ENCODE assay signal across 8 mouse cellular contexts in genomic region chr8:70720739-70721138, GRCm38 (mm10). TPM values are rescaled to one million over a fixed set of nuclear protein-coding genes. Genes with fewer than 3 reads are reported as not detected.
A peak's percentile ranks its signal among the peaks of the same experiment; 100 is the strongest.
DNase-seq lines count a peak whose midpoint lies in the region; ATAC-seq and TF ChIP-seq lines count a peak whose summit lies in the region.

No protein-coding gene starts in this region.

- peak; percentile 98 for TF ChIP-seq CTCF in liver, postnatal 0 days (IDR thresholded peaks at IDR 0.05; ENCODE audit: low read depth)

- H3K36me3 ChIP-seq in liver, postnatal 0 days (replicated peaks; ENCODE audit: insufficient read depth, low read length): no peaks in the 10 kb centered on the region

- no peaks in the 10 kb centered on the region for H3K27me3 ChIP-seq in liver, postnatal 0 days (ENCODE audit: insufficient read depth, low read length)

- no peak overlapping the region for H3K4me3 ChIP-seq in liver, postnatal 0 days (ENCODE audit: low read depth, low read length)

- peaks cover 12% of the 10 kb centered on the region; the same call in 1 of the 2 replicates for H3K4me1 ChIP-seq in liver, postnatal 0 days (ENCODE audit: insufficient read depth)

- no peak for TF ChIP-seq EP300 in liver, postnatal 0 days (IDR thresholded peaks at IDR 0.05; ENCODE audit: low read depth)

- no peak overlapping the region for H3K9ac ChIP-seq in liver, postnatal 0 days (replicated peaks)

- no peak overlapping the region for H3K27ac ChIP-seq in liver, postnatal 0 days (ENCODE audit: low read depth)

- H3K4me2 ChIP-seq in liver, postnatal 0 days (ENCODE audit: low read depth, low read length): no peak overlapping the region

- H3K9me3 ChIP-seq in liver, postnatal 0 days (ENCODE audit: low read length): no peaks in the 10 kb centered on the region

- DNase-seq in urinary bladder, adult 18-20 months (ENCODE audit: low spot score in 2 of 2): peak; percentile 56 to 76
- no peak for DNase-seq in urinary bladder, postnatal 10 days (ENCODE audit: low spot score)
- peak; percentile 86 for DNase-seq in cerebellum, adult 9-10 months
- peak; percentile 89 for DNase-seq in forelimb bud, embryonic 11.5 days (ENCODE audit: low read depth, low spot score)
- DNase-seq in kidney, adult 9 months: peak; percentile 90
- DNase-seq in liver, postnatal 0 days: peak; percentile 87
- peak; percentile 76 for DNase-seq in thymus, postnatal 14 days

- no peak for ATAC-seq in liver, postnatal 0 days
- ATAC-seq in neutrophil, adult 5-6 weeks (ENCODE audit: extremely low read depth, insufficient number of reproducible peaks, low FRiP score, poor library complexity, severe bottlenecking): peak; percentile 65

- 7% methylated on average over 3 of the region's 3 CpGs for WGBS in liver, postnatal 0 days (ENCODE audit: insufficient replicate concordance)

RNA-seq across cellular contexts. Expression of gene Gm3336, which starts 2.4 kb away (rescaled TPM):
- 0.22 and 0.25 TPM in 2 replicates for polyA plus RNA-seq in liver, postnatal 0 days (2015; fragmentation: Nextera tagmentation; extraction: Ambion mirVana)
- total RNA-seq in neutrophil, adult 5-6 weeks (2017): not detected in 2 replicates

RNA-seq across cellular contexts. Expression of gene Pde4c, which starts 2.8 kb away (rescaled TPM):
- polyA plus RNA-seq in liver, postnatal 0 days (2015; fragmentation: Nextera tagmentation; extraction: Ambion mirVana): 1.6 and 1.8 TPM in 2 replicates
- 2.2 and 2.4 TPM in 2 replicates for total RNA-seq in neutrophil, adult 5-6 weeks (2017)

RNA-seq across cellular contexts. Expression of gene Iqcn, which starts 17.5 kb away (rescaled TPM):
- polyA plus RNA-seq in liver, postnatal 0 days (2015; fragmentation: Nextera tagmentation; extraction: Ambion mirVana): 0.02 TPM in 1 of 2 replicates, not detected in the other
- 2.4 and 2.8 TPM in 2 replicates for total RNA-seq in neutrophil, adult 5-6 weeks (2017)

RNA-seq across cellular contexts. Expression of gene Jund, which starts 22.0 kb away (rescaled TPM):
- 19.6 and 38.4 TPM in 2 replicates for polyA plus RNA-seq in liver, postnatal 0 days (2015; fragmentation: Nextera tagmentation; extraction: Ambion mirVana)
- total RNA-seq in neutrophil, adult 5-6 weeks (2017): 316 and 319 TPM in 2 replicates

RNA-seq across cellular contexts. Expression of gene Rab3a, which starts 33.7 kb away (rescaled TPM):
- polyA plus RNA-seq in liver, postnatal 0 days (2015; fragmentation: Nextera tagmentation; extraction: Ambion mirVana): 3.2 and 3.3 TPM in 2 replicates
- 5.2 and 5.5 TPM in 2 replicates for total RNA-seq in neutrophil, adult 5-6 weeks (2017)
